Mouse (Mus musculus) heart, embryonic 15.5 days (tissue): ENCODE results near the gene Camta1. TPM values are rescaled to one million over a fixed set of nuclear protein-coding genes. Genes with fewer than 3 reads are reported as not detected.

Experiments used
- ATAC-seq: fragments of 200-750 bp; cut with Nextera tagmentation; replicated peaks from 2 replicates; pipeline ENCODE4 v1.8.0; 2017; ENCODE audit warnings: low read depth, moderate TSS enrichment; ENCODE audit not compliant: insufficient number of reproducible peaks, insufficient read depth, low FRiP score
- H3K27ac ChIP-seq: fragments of 300-500 bp; sonication (generic); 2 replicates; pipeline ENCODE4 v1.5.1; 2015; ENCODE audit warnings: mild to moderate bottlenecking, inconsistent platforms
- H3K27me3 ChIP-seq: fragments of 300-500 bp; sonication (generic); 2 replicates; pipeline ENCODE4 v1.6.1; 2015; ENCODE audit warnings: inconsistent platforms
- H3K36me3 ChIP-seq: fragments of 300-500 bp; sonication (generic); 2 replicates; pipeline ENCODE4 v1.6.1; 2015; ENCODE audit warnings: mild to moderate bottlenecking, inconsistent platforms
- H3K4me1 ChIP-seq: fragments of 300-500 bp; sonication (generic); replicated peaks from 2 replicates; pipeline ENCODE4 v1.6.1; 2015; ENCODE audit warnings: inconsistent platforms
- H3K4me2 ChIP-seq: fragments of 300-500 bp; sonication (generic); 2 replicates; pipeline ENCODE4 v1.6.1; 2015; ENCODE audit warnings: inconsistent platforms, mild to moderate bottlenecking, moderate library complexity
- H3K4me3 ChIP-seq: fragments of 300-500 bp; sonication (generic); 2 replicates; pipeline ENCODE4 v1.5.1; 2015; ENCODE audit warnings: mild to moderate bottlenecking, inconsistent platforms
- H3K9ac ChIP-seq: fragments of 300-500 bp; sonication (generic); 2 replicates; pipeline ENCODE4 v1.6.1; 2015; ENCODE audit warnings: mild to moderate bottlenecking, inconsistent platforms
- H3K9me3 ChIP-seq: fragments of 300-500 bp; sonication (generic); replicated peaks from 2 replicates; pipeline ENCODE4 v1.6.1; 2016; ENCODE audit warnings: inconsistent platforms
- WGBS: fragments of 180-500 bp; shearing (Covaris S2); methylation state at CpG from one replicate; pipeline ENCODE4 v1.1.7; 2015; ENCODE audit warnings: mixed read lengths; 5-methylcytosine and 5-hydroxymethylcytosine counted together
- polyA plus RNA-seq: library from polyadenylated mRNA; unstranded; fragments of >200 nt; fragmentation: Nextera tagmentation; extraction: Ambion mirVana; gene quantifications from 2 replicates; pipeline ENCODE4 v1.2.1, GENCODE M21; 2015

Gene Camta1
- polyA plus RNA-seq, 1 experiment from 2014 or later: 165 TPM

- peak overlapping the region; percentile 89 for H3K9ac ChIP-seq
- peaks cover 52% of the 10 kb centered on the region for H3K4me1 ChIP-seq
- H3K4me3 ChIP-seq: peak overlapping the region; percentile 75
- no peaks in the 10 kb centered on the region for H3K9me3 ChIP-seq
- peak; percentile 66 for ATAC-seq
- H3K27me3 ChIP-seq: peaks cover 12% of the 10 kb centered on the region; the same call in 1 of the 2 replicates
- H3K4me2 ChIP-seq: peak overlapping the region; percentile 99
- WGBS: under 1% methylated on average over 69 of the region's 69 CpGs
- H3K36me3 ChIP-seq: no peaks in the 10 kb centered on the region
- H3K27ac ChIP-seq: peak overlapping the region; percentile 80
Observed at GRCm38 (mm10) chr4:151128641-151129541, 732.8 kb downstream of the Camta1 start.

DNA sequence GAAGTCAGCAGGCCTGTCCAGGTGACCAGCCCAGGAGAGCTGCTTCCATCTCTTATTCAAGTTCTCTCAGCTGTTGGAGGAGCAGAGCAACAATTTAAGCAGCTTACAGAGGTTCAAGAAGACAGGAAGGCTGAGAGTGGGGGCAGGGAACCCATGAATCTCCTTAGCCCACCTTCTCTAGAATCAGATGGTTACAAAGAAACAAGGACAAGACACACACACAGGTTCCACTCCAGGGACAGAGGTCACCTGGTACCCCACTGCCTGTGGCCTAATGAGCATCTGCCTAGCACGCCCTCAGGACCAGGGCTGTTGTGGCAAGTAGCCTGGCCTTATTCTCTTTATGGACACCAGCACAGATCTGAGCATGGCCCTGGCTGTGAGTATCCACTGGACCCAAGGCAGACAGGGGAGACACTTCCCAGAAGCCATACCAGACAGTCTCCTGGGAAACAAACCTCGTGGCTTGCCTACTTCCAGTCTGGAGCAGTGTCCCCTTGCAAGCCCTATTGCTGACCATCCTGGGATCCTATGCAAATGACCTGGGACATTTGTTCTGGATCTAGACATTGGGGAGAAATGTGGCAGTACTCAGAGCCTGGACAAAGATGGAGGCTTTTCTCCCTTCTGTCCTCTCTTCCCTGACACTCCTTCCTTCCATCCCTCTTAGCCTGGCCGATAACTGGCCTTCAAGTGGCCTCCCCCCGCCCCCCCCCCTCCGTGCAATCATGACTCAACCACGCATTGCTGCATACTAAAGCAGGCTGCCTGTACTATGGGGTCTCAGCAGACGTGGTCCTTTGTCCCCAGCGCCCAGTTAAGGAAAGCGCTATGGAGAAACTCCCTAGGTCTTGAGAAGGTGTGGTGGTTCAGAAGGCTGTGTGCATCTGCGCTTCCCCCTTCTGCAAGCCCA is 733.8 kb downstream of the Camta1 start:
- Histone ChIP-seq H3K4me2 (peak overlapping the region; percentile 99), H3K27ac (peak overlapping the region; percentile 80), H3K9ac (peak overlapping the region; percentile 89), H3K4me1 (peaks cover 59% of the 10 kb centered on the region), H3K27me3 (peaks cover 12% of the 10 kb centered on the region; the same call in 1 of the 2 replicates), H3K4me3 (peak overlapping the region; percentile 75), H3K36me3 (no peaks in the 10 kb centered on the region), H3K9me3 (no peaks in the 10 kb centered on the region)
- ATAC-seq: peak; percentile 30
- WGBS: 12% methylated on average over 10 of the region's 10 CpGs

DNA sequence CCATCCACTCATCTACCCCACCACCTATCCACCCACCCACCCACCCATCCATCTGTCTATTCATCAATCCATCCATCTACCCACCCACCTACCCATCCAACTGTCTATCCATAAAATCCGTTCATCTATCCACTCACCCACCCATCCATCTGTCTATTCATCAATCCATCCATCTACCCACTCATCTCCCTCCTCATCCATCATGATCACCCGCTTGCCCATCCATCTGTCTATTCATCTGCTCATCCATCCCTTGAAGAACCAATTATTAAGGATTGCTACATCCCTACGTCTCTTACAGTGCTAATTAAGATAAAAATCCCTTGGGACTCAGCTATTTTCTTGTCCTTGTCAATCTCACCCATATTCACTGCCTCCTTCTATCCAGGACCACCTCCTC is 742.8 kb downstream of the Camta1 start:
- Histone ChIP-seq H3K36me3 (no peaks in the 10 kb centered on the region), H3K9me3 (no peaks in the 10 kb centered on the region), H3K9ac (no peak overlapping the region), H3K4me1 (peaks cover 10% of the 10 kb centered on the region; the same call in 1 of the 2 replicates), H3K4me2 (no peak overlapping the region), H3K4me3 (no peak overlapping the region), H3K27me3 (no peaks in the 10 kb centered on the region), H3K27ac (no peak overlapping the region)
- ATAC-seq: no peak
- WGBS: 83% methylated on average over 3 of the region's 3 CpGs

GRCm38 (mm10) chr4:151114574-151114973 is 747.1 kb downstream of the Camta1 start:
- Histone ChIP-seq H3K4me3 (no peak overlapping the region), H3K9me3 (no peaks in the 10 kb centered on the region), H3K27ac (no peak overlapping the region), H3K9ac (no peak overlapping the region), H3K4me1 (no peaks in the 10 kb centered on the region), H3K4me2 (no peak overlapping the region), H3K27me3 (peaks cover 12% of the 10 kb centered on the region), H3K36me3 (no peaks in the 10 kb centered on the region)
- ATAC-seq: no peak
- 79% methylated on average over 7 of the region's 7 CpGs for WGBS

DNA sequence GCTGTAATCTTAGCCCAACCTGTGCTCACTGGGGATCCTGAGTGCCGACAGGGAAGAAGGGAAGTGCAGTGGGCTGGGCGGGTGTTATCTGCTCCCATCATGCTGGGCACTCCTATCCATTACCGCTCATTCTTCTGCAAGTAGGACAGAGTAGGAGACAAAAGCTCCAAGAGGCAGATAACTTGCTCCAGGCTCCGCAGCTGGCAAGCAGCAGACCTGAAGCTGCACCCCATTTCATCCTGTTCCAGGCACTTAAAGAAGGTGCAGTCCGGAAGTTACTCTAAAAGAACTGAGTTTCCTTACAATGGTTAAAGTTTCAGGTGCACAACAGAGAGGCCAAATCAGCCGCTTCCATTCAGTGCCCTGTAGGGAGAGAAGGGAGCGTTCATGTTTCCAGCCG is 750.5 kb downstream of the Camta1 start:
- Histone ChIP-seq H3K4me3 (no peak overlapping the region), H3K27me3 (peaks cover 27% of the 10 kb centered on the region), H3K9me3 (no peaks in the 10 kb centered on the region), H3K4me2 (no peak overlapping the region), H3K9ac (no peak overlapping the region), H3K36me3 (no peaks in the 10 kb centered on the region), H3K4me1 (peaks cover 12% of the 10 kb centered on the region), H3K27ac (no peak overlapping the region)
- WGBS: 48% methylated on average over 8 of the region's 8 CpGs
- ATAC-seq: no peak

GRCm38 (mm10) chr4:151108834-151109241 is 752.8 kb downstream of the Camta1 start:
- ATAC-seq: 0 out of 2 replicates have a peak, but pooled peaks have one; percentile 4
- peak overlapping the region; percentile 92 for H3K27ac ChIP-seq
- 2% methylated on average over 18 of the region's 20 CpGs for WGBS

DNA sequence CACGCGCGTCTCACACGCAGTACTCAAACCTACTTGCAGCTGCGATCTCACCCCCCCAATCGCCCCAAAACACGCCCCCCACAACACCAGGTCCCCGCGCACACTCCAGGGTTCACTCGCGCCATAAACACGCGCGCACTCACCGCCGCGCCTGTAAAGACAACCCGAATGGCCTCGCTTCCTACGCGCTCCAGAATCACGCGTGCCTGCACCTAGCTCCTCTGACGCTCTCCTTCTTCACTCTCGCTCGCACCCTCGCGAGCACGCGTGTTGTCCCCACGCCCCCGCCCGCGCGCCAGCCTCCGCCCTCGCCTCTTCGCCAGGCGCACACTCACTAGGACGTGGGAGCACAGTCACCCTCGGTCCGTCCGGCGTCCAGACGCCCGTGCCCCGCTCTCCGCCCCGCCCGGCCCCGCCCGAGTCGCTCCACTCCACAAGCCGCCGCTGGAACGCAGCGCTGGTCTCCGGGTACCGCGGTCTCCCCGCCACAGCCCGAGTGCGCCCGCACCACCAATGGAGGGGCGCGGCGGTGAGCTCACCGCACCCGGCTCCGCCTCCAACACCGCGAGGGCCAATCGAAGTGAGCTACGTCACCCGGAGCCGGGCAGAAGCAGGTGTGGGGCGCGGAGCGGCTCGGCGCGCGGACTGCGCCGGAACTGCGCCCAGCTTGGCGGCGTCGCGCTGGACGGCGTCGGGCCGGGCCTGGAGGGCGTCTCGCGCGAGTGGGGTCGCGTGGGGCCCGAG is 753.5 kb downstream of the Camta1 start:
- peak overlapping the region; percentile 92 for H3K27ac ChIP-seq

More at GRCm38 (mm10) chr4:151108834-151109241, 752.8 kb downstream of the Camta1 start:
- Histone ChIP-seq H3K9ac (peak overlapping the region; percentile 74), H3K27me3 (peaks cover 27% of the 10 kb centered on the region), H3K4me1 (peaks cover 19% of the 10 kb centered on the region), H3K36me3 (no peaks in the 10 kb centered on the region), H3K9me3 (no peaks in the 10 kb centered on the region), H3K4me2 (peak overlapping the region; percentile 89), H3K4me3 (peak overlapping the region; percentile 70)

DNA sequence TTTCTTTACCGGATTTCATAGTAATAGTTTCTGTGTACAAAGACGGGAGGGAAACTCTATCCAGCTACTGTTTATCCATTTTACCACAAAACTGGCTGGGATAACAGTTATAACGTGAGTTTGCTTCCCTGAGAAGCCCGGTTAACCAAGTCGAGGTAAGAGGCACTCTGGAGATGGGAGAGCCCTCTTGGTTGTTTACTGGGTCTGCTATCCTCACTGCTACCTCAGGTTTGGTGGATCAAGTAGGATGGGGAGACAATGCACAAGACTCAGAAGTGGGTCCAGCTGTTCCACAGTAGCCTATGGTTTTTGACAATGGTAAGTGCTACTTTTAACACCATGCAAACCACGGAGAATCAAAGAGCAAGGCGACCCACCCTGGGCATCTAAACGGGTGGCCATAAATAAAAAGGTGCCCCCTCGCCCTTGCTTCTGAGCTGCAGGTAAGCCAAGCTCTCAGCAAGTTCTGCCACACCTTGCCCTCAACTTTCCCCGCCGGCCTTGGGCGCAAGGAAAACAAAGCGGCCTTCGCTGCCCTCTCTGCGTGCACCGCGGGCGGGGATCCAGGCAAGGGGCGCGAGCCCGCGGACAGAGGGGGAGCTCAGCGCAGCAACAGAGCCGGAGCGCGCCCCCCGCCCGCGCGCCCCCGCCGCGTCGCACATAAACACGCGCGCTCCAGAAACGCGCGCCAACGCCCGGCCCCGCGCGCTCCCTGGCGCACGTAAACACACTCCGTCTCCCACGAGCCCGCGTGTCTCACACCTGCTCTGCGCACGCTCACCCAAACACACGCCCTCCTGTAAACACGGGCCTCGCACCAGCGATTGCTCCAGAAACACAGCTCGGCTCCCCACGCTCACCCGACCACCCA is 754.3 kb downstream of the Camta1 start:
- peak overlapping the region; percentile 74 for H3K9ac ChIP-seq
- peak overlapping the region; percentile 92 for H3K27ac ChIP-seq
- no peaks in the 10 kb centered on the region for H3K36me3 ChIP-seq
- peaks cover 27% of the 10 kb centered on the region for H3K27me3 ChIP-seq
- peak overlapping the region; percentile 70 for H3K4me3 ChIP-seq
- 3% methylated on average over 43 of the region's 60 CpGs for WGBS
- no peaks in the 10 kb centered on the region for H3K9me3 ChIP-seq
- H3K4me1 ChIP-seq: peaks cover 31% of the 10 kb centered on the region
- no peak for ATAC-seq
- H3K4me2 ChIP-seq: peak overlapping the region; percentile 89

More for the DNA sequence above, 753.5 kb downstream of the Camta1 start:
- Histone ChIP-seq H3K27me3 (peaks cover 27% of the 10 kb centered on the region), H3K4me2 (peak overlapping the region; percentile 89), H3K9me3 (no peaks in the 10 kb centered on the region), H3K9ac (peak overlapping the region; percentile 74), H3K36me3 (no peaks in the 10 kb centered on the region), H3K4me3 (peak overlapping the region; percentile 70), H3K4me1 (peaks cover 23% of the 10 kb centered on the region)
- peak; percentile 97 for ATAC-seq
- under 1% methylated on average over 100 of the region's 101 CpGs for WGBS

GRCm38 (mm10) chr4:151106468-151106867 is 755.2 kb downstream of the Camta1 start:
- Histone ChIP-seq H3K36me3 (no peaks in the 10 kb centered on the region), H3K27me3 (peaks cover 22% of the 10 kb centered on the region; the same call in 1 of the 2 replicates), H3K27ac (peak overlapping the region; percentile 92), H3K9ac (peak overlapping the region; percentile 74; the same call in 1 of the 2 replicates), H3K4me3 (peak overlapping the region; percentile 70), H3K4me1 (peaks cover 31% of the 10 kb centered on the region), H3K4me2 (peak overlapping the region; percentile 89), H3K9me3 (no peaks in the 10 kb centered on the region)
- no peak for ATAC-seq
- 27% methylated on average over 10 of the region's 10 CpGs for WGBS

DNA sequence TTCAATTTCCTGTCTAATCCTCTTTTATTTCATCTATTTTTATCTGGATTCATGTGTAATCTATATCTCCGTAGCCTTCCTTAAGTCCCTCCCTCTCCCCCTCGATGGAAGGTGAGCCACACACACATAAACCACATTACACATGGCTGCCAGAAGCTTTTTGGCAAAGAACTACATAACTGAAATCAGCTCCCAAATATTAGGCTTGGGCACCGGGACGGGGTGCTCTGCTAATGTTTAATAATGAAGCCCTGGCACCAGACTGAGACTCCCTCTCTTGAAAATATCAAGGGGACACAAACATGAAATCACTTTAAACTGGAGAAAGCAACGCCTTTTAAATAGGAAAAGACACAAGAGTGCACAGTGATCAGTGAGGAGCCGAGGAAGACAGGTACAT is 755.8 kb downstream of the Camta1 start:
- 45% methylated on average over 6 of the region's 6 CpGs for WGBS
- Histone ChIP-seq H3K9ac (peak overlapping the region; percentile 30), H3K4me1 (peaks cover 31% of the 10 kb centered on the region), H3K4me2 (peak overlapping the region; percentile 89), H3K27ac (peak overlapping the region; percentile 92), H3K4me3 (peak overlapping the region; percentile 70), H3K9me3 (no peaks in the 10 kb centered on the region), H3K36me3 (no peaks in the 10 kb centered on the region), H3K27me3 (peaks cover 17% of the 10 kb centered on the region; the same call in 1 of the 2 replicates)
- ATAC-seq: no peak
